Mouse (Mus musculus) neural tube, embryonic 12.5 days (tissue): ENCODE measurements at regions not wholly inside any gene's neighbourhood (a gene's known extent, or its start where the extent isn't known, plus 50 kb on each side); places are given as distances from the start of the nearest gene placed in this dataset. TPM values are rescaled to one million over a fixed set of nuclear protein-coding genes. Genes with fewer than 3 reads are reported as not detected.

Source experiments
- ATAC-seq: fragments of 200-750 bp; cut with Nextera tagmentation; 2 replicates; pipeline ENCODE4 v1.8.0; 2017; ENCODE audit warnings: low read depth, mild to moderate bottlenecking, moderate TSS enrichment, moderate library complexity; ENCODE audit not compliant: low FRiP score
- H3K27ac ChIP-seq: fragments of 300-500 bp; sonication (generic); 2 replicates; pipeline ENCODE4 v1.5.1; 2016
- H3K27me3 ChIP-seq: fragments of 300-500 bp; sonication (generic); replicated peaks from 2 replicates; pipeline ENCODE4 v1.6.1; 2016; ENCODE audit warnings: mild to moderate bottlenecking
- H3K36me3 ChIP-seq: fragments of 300-500 bp; sonication (generic); 2 replicates; pipeline ENCODE4 v1.6.1; 2016; ENCODE audit warnings: mild to moderate bottlenecking
- H3K4me1 ChIP-seq: fragments of 300-500 bp; sonication (generic); 2 replicates; pipeline ENCODE4 v1.6.1; 2016
- H3K4me2 ChIP-seq: fragments of 300-500 bp; sonication (generic); replicated peaks from 2 replicates; pipeline ENCODE4 v1.6.1; 2016; ENCODE audit warnings: mild to moderate bottlenecking
- H3K4me3 ChIP-seq: fragments of 300-500 bp; sonication (generic); 2 replicates; pipeline ENCODE4 v1.5.1; 2016
- H3K9ac ChIP-seq: fragments of 300-500 bp; sonication (generic); 2 replicates; pipeline ENCODE4 v1.6.1; 2016; ENCODE audit warnings: mild to moderate bottlenecking
- H3K9me3 ChIP-seq: fragments of 300-500 bp; sonication (generic); 2 replicates; pipeline ENCODE4 v1.6.1; 2016; ENCODE audit warnings: mild to moderate bottlenecking
- WGBS: fragments of 180-500 bp; shearing (Covaris S2); methylation state at CpG from one replicate; pipeline ENCODE4 v1.1.7; 2016; 5-methylcytosine and 5-hydroxymethylcytosine counted together
- microRNA-seq: library from miRNA; unstranded; fragments of <30 nt; microRNA quantifications from one replicate; pipeline ENCODE4, GENCODE M21; 2017

DNA sequence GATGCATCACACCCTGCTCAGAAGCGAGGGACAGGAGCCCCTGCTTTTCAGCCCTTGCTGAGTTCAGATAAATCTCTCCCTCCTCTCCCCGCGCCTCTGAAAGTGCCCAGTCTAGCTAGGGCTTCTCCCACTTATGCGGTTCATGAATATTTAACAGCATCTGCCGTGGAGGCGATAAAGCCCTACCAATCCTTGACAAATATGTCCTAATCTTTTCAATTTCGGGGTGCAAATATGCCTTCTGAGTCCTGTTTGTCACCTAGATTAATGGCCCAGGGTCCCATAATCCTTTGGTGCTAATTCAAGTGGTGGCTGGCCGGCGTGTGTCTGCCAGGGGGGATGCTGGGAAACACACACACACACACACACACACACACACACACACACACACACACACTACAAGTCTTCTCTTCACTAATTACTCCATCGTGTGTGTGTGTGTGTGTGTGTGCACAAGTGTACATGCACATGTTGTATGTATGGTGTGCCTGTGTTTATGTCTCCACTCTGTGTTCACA, 65.5 kb upstream of the Lhx5 start:
- no peak overlapping the region for H3K4me2 ChIP-seq
- peak; percentile 53; the same call in 1 of the 2 replicates for ATAC-seq
- 25% methylated on average over 10 of the region's 10 CpGs for WGBS
- peaks cover 8% of the 10 kb centered on the region for H3K4me1 ChIP-seq
- H3K9me3 ChIP-seq, result no peaks in the 10 kb centered on the region
- H3K4me3 ChIP-seq, result no peak overlapping the region
- peak overlapping the region; percentile 15; the same call in 1 of the 2 replicates for H3K27ac ChIP-seq
- H3K36me3 ChIP-seq, result no peaks in the 10 kb centered on the region
- no peaks in the 10 kb centered on the region for H3K27me3 ChIP-seq
- no peak overlapping the region for H3K9ac ChIP-seq

- no peak for ATAC-seq
Measured at GRCm38 (mm10) chr5:120368797-120369196, 62.7 kb upstream of the Lhx5 start.

DNA sequence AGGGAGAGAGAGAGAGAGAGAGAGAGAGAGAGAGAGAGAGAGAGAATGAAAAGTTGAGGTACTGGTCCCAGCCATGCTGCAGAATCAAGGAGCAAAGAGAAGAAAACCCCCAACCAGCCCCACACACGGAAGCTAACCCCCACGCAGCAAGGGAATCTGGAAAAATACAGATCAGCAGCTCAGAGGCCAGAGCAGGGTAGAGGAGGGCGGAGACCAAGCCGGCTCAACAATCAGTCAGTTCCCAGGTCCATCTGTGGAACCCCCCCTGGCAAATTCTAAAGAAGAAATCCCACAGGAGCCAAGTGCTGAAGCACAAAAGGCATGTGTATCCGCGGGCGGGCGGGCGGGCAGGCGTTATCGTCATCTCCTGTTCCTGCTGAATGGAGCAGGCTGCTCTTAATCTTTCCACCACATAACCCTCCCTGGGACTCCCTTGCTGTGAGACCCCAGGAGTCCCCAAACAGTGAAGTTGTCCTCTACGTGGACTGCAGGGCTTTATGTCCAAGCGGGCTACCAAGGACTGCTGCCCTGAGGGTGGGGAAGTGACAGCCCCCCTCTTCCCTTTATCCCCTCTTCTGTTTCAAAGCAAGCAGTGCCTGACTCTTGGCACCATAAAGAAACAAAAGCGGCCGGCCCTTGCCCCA, 60.2 kb upstream of the Lhx5 start:
- 3% methylated on average over 15 of the region's 15 CpGs for WGBS
- ATAC-seq, result 0 out of 2 replicates have a peak, but pooled peaks have one; percentile 33
- Histone ChIP-seq H3K27me3 (0 out of 2 replicates have a peak, but pooled peaks cover 2% of the 10 kb centered on the region), H3K27ac (no peak overlapping the region), H3K4me3 (no peak overlapping the region), H3K9me3 (no peaks in the 10 kb centered on the region), H3K36me3 (no peaks in the 10 kb centered on the region), H3K9ac (no peak overlapping the region), H3K4me1 (peaks cover 10% of the 10 kb centered on the region), H3K4me2 (peak overlapping the region; percentile 44)

More at GRCm38 (mm10) chr5:120368797-120369196, 62.7 kb upstream of the Lhx5 start:
- Histone ChIP-seq H3K27me3 (0 out of 2 replicates have a peak, but pooled peaks cover 2% of the 10 kb centered on the region), H3K4me2 (no peak overlapping the region), H3K9me3 (no peaks in the 10 kb centered on the region), H3K4me3 (no peak overlapping the region), H3K4me1 (peaks cover 15% of the 10 kb centered on the region), H3K27ac (no peak overlapping the region), H3K9ac (no peak overlapping the region), H3K36me3 (no peaks in the 10 kb centered on the region)
- 93% methylated on average over 1 of the region's 1 CpGs for WGBS

- WGBS, result 81% methylated on average over 7 of the region's 7 CpGs
- Histone ChIP-seq H3K9ac (no peak overlapping the region), H3K27me3 (0 out of 2 replicates have a peak, but pooled peaks cover 2% of the 10 kb centered on the region), H3K27ac (no peak overlapping the region), H3K4me2 (no peak overlapping the region), H3K9me3 (no peaks in the 10 kb centered on the region), H3K4me1 (peaks cover 10% of the 10 kb centered on the region), H3K36me3 (no peaks in the 10 kb centered on the region), H3K4me3 (no peak overlapping the region)
- no peak for ATAC-seq
Measured at GRCm38 (mm10) chr5:120373426-120373825, 58.1 kb upstream of the Lhx5 start.

Small RNA genes lying in the stretch of these regions (microRNA-seq; reads per million reads assigned to microRNA genes)
- gene Gm26474, result not detected
